Mouse (Mus musculus): Measurements from ENCODE around the gene Uck1.

DNA sequence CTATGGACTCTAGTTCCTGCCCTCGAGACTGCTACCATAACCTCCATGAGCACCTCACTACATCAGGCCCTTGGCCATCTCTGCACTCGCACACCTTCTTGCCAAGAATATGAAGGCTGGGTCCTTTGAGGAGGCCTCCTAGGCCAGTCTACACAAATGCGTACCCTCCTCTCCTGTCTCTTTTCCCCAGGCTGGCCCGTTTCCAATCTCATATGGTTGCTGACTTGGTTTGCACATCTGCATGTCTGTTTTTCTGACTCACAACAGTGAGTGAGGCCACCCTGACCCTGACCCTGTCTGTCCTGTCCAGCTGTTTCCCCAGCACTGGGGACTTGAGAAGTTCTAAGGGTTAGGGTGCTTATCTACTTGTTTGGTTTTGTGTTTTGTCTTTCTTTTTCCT lies 13.2 kb downstream of the Uck1 start:
- TF ChIP-seq CTCF (conservative IDR thresholded peaks at IDR 0.05; ENCODE audit: low read length) (no peak), NANOG (IDR thresholded peaks at IDR 0.05; ENCODE audit: borderline replicate concordance, low read length) (no peak)
